Mouse (Mus musculus) neural tube, embryonic 15.5 days (tissue): Measurements from ENCODE around the gene Atp13a1. TPM values are rescaled to one million over a fixed set of nuclear protein-coding genes. Genes with fewer than 3 reads are reported as not detected.
A peak's percentile ranks its signal among the peaks of the same experiment; 100 is the strongest.

Experiments used
- ATAC-seq: fragments of 200-750 bp; cut with Nextera tagmentation; 2 replicates; pipeline ENCODE4 v1.8.0; 2017; ENCODE audit warnings: mild to moderate bottlenecking, moderate TSS enrichment, moderate library complexity; ENCODE audit not compliant: low FRiP score
- H3K27ac ChIP-seq: fragments of 300-500 bp; sonication (generic); replicated peaks from 2 replicates; pipeline ENCODE4 v1.5.1; 2015; ENCODE audit warnings: mild to moderate bottlenecking, inconsistent platforms
- H3K27me3 ChIP-seq: fragments of 300-500 bp; sonication (generic); replicated peaks from 2 replicates; pipeline ENCODE4 v1.6.1; 2015; ENCODE audit warnings: inconsistent platforms
- H3K36me3 ChIP-seq: fragments of 300-500 bp; sonication (generic); 2 replicates; pipeline ENCODE4 v1.6.1; 2015; ENCODE audit warnings: inconsistent platforms
- H3K4me1 ChIP-seq: fragments of 300-500 bp; sonication (generic); 2 replicates; pipeline ENCODE4 v1.6.1; 2015; ENCODE audit warnings: inconsistent platforms
- H3K4me2 ChIP-seq: fragments of 300-500 bp; sonication (generic); 2 replicates; pipeline ENCODE4 v1.6.1; 2015; ENCODE audit warnings: inconsistent platforms, mild to moderate bottlenecking, moderate library complexity
- H3K4me3 ChIP-seq: fragments of 300-500 bp; sonication (generic); replicated peaks from 2 replicates; pipeline ENCODE4 v1.5.1; 2015; ENCODE audit warnings: mild to moderate bottlenecking, inconsistent platforms
- H3K9ac ChIP-seq: fragments of 300-500 bp; sonication (generic); replicated peaks from 2 replicates; pipeline ENCODE4 v1.6.1; 2015; ENCODE audit warnings: mild to moderate bottlenecking, inconsistent platforms
- H3K9me3 ChIP-seq: fragments of 300-500 bp; sonication (generic); replicated peaks from 2 replicates; pipeline ENCODE4 v1.6.1; 2016; ENCODE audit warnings: inconsistent platforms
- WGBS: fragments of 180-500 bp; shearing (Covaris S2); methylation state at CpG from one replicate; pipeline ENCODE4 v1.1.7; 2015; ENCODE audit warnings: mixed read lengths; 5-methylcytosine and 5-hydroxymethylcytosine counted together
- polyA plus RNA-seq: library from polyadenylated mRNA; unstranded; fragments of >200 nt; fragmentation: Nextera tagmentation; extraction: Ambion mirVana; gene quantifications from 2 replicates; pipeline ENCODE4 v1.2.1, GENCODE M21; 2015

Gene Atp13a1
- polyA plus RNA-seq, 1 experiment from 2014 or later: 50.5 TPM

- no peak overlapping the region for H3K9ac ChIP-seq
- peaks cover 97% of the 10 kb centered on the region for H3K36me3 ChIP-seq
- H3K27ac ChIP-seq: no peak overlapping the region
- H3K9me3 ChIP-seq: no peaks in the 10 kb centered on the region
- no peak overlapping the region for H3K4me3 ChIP-seq
- no peak overlapping the region for H3K4me2 ChIP-seq
- H3K27me3 ChIP-seq: no peaks in the 10 kb centered on the region
- ATAC-seq: no peak
- no peaks in the 10 kb centered on the region for H3K4me1 ChIP-seq
Observed at GRCm38 (mm10) chr8:69802216-69802615, 11.3 kb downstream of the Atp13a1 start.

GRCm38 (mm10) chr8:69803366-69803765 is 12.4 kb downstream of the Atp13a1 start:
- Histone ChIP-seq H3K4me1 (peaks cover 5% of the 10 kb centered on the region), H3K9me3 (no peaks in the 10 kb centered on the region), H3K4me3 (no peak overlapping the region), H3K9ac (no peak overlapping the region), H3K27ac (no peak overlapping the region), H3K27me3 (no peaks in the 10 kb centered on the region), H3K36me3 (peaks cover 92% of the 10 kb centered on the region), H3K4me2 (no peak overlapping the region)
- no peak for ATAC-seq
- WGBS: 94% methylated on average over 7 of the region's 7 CpGs

- no peak overlapping the region for H3K4me3 ChIP-seq
- H3K27me3 ChIP-seq: no peaks in the 10 kb centered on the region
- 95% methylated on average over 6 of the region's 6 CpGs for WGBS
- no peak for ATAC-seq
- H3K27ac ChIP-seq: no peak overlapping the region
- peaks cover 11% of the 10 kb centered on the region for H3K4me1 ChIP-seq
- peaks cover 80% of the 10 kb centered on the region for H3K36me3 ChIP-seq
- no peak overlapping the region for H3K4me2 ChIP-seq
- no peak overlapping the region for H3K9ac ChIP-seq
- H3K9me3 ChIP-seq: no peaks in the 10 kb centered on the region
Observed at GRCm38 (mm10) chr8:69804537-69804936, 13.6 kb downstream of the Atp13a1 start.

- WGBS: 95% methylated on average over 9 of the region's 10 CpGs
- H3K9me3 ChIP-seq: no peaks in the 10 kb centered on the region
- no peak overlapping the region for H3K4me3 ChIP-seq
- H3K27me3 ChIP-seq: no peaks in the 10 kb centered on the region
- peaks cover 75% of the 10 kb centered on the region for H3K36me3 ChIP-seq
- no peak overlapping the region for H3K4me2 ChIP-seq
- no peak for ATAC-seq
- no peak overlapping the region for H3K9ac ChIP-seq
- peaks cover 17% of the 10 kb centered on the region for H3K4me1 ChIP-seq
- H3K27ac ChIP-seq: no peak overlapping the region
Observed at GRCm38 (mm10) chr8:69805086-69805485, 14.1 kb downstream of the Atp13a1 start.

- Histone ChIP-seq H3K4me2 (no peak overlapping the region), H3K27me3 (no peaks in the 10 kb centered on the region)
- WGBS: 93% methylated on average over 9 of the region's 9 CpGs
Observed at GRCm38 (mm10) chr8:69805491-69805890, 14.5 kb downstream of the Atp13a1 start.

GRCm38 (mm10) chr8:69807236-69807635 is 16.3 kb downstream of the Atp13a1 start:
- 97% methylated on average over 5 of the region's 5 CpGs for WGBS
- peaks cover 71% of the 10 kb centered on the region for H3K36me3 ChIP-seq

More at GRCm38 (mm10) chr8:69805491-69805890, 14.5 kb downstream of the Atp13a1 start:
- ATAC-seq: no peak
- Histone ChIP-seq H3K9me3 (no peaks in the 10 kb centered on the region), H3K4me1 (peaks cover 17% of the 10 kb centered on the region), H3K9ac (no peak overlapping the region), H3K36me3 (peaks cover 72% of the 10 kb centered on the region), H3K4me3 (no peak overlapping the region), H3K27ac (no peak overlapping the region)

GRCm38 (mm10) chr8:69808094-69808863 is 17.3 kb downstream of the Atp13a1 start, which contains the start of gene Gmip:
Gene Gmip (plus strand): TSS chr8:69808679.
- Histone ChIP-seq H3K9ac (peak within 1 kb of the TSS; percentile 72), H3K9me3 (no peaks in the 10 kb centered on the region), H3K4me3 (peak within 1 kb of the TSS; percentile 57), H3K4me1 (peaks cover 17% of the 10 kb centered on the region), H3K36me3 (peaks cover 67% of the 10 kb centered on the region), H3K27ac (peak within 1 kb of the TSS; percentile 74), H3K4me2 (peak within 1 kb of the TSS; percentile 70), H3K27me3 (no peaks in the 10 kb centered on the region)
- peak; percentile 75 for ATAC-seq
- WGBS: 3% methylated on average over 28 of the region's 28 CpGs

More at GRCm38 (mm10) chr8:69807236-69807635, 16.3 kb downstream of the Atp13a1 start:
- no peak overlapping the region for H3K4me3 ChIP-seq
- H3K9me3 ChIP-seq: no peaks in the 10 kb centered on the region
- H3K4me2 ChIP-seq: no peak overlapping the region
- ATAC-seq: no peak
- no peak overlapping the region for H3K27ac ChIP-seq
- H3K27me3 ChIP-seq: no peaks in the 10 kb centered on the region
- H3K9ac ChIP-seq: no peak overlapping the region
- H3K4me1 ChIP-seq: peaks cover 17% of the 10 kb centered on the region

- ATAC-seq: peak; percentile 65
- no peaks in the 10 kb centered on the region for H3K27me3 ChIP-seq
- peak overlapping the region; percentile 74 for H3K27ac ChIP-seq
- H3K9me3 ChIP-seq: no peaks in the 10 kb centered on the region
- under 1% methylated on average over 23 of the region's 23 CpGs for WGBS
- H3K9ac ChIP-seq: peak overlapping the region; percentile 72
- H3K4me1 ChIP-seq: peaks cover 17% of the 10 kb centered on the region
- peak overlapping the region; percentile 70 for H3K4me2 ChIP-seq
- peaks cover 67% of the 10 kb centered on the region for H3K36me3 ChIP-seq
- peak overlapping the region; percentile 57 for H3K4me3 ChIP-seq
Observed at GRCm38 (mm10) chr8:69808864-69809403, 18.0 kb downstream of the Atp13a1 start.

- 67% methylated on average over 3 of the region's 3 CpGs for WGBS
- Histone ChIP-seq H3K9me3 (no peaks in the 10 kb centered on the region), H3K27me3 (no peaks in the 10 kb centered on the region), H3K4me2 (peak overlapping the region; percentile 70), H3K9ac (no peak overlapping the region), H3K4me1 (peaks cover 17% of the 10 kb centered on the region), H3K4me3 (peak overlapping the region; percentile 57), H3K27ac (no peak overlapping the region), H3K36me3 (peaks cover 67% of the 10 kb centered on the region)
- ATAC-seq: no peak
Observed at GRCm38 (mm10) chr8:69809820-69810219, 18.9 kb downstream of the Atp13a1 start.

GRCm38 (mm10) chr8:69814881-69815280 is 23.9 kb downstream of the Atp13a1 start:
- Histone ChIP-seq H3K27me3 (no peaks in the 10 kb centered on the region), H3K36me3 (peaks cover 70% of the 10 kb centered on the region)
- WGBS: 90% methylated on average over 2 of the region's 2 CpGs

GRCm38 (mm10) chr8:69815396-69815795 is 24.4 kb downstream of the Atp13a1 start:
- H3K9ac ChIP-seq: no peak overlapping the region

More at GRCm38 (mm10) chr8:69814881-69815280, 23.9 kb downstream of the Atp13a1 start:
- H3K4me3 ChIP-seq: no peak overlapping the region
- H3K9me3 ChIP-seq: no peaks in the 10 kb centered on the region
- no peak overlapping the region for H3K4me2 ChIP-seq
- H3K27ac ChIP-seq: no peak overlapping the region
- H3K4me1 ChIP-seq: peaks cover 2% of the 10 kb centered on the region
- no peak for ATAC-seq
- no peak overlapping the region for H3K9ac ChIP-seq

GRCm38 (mm10) chr8:69820466-69820865 is 29.5 kb downstream of the Atp13a1 start:
- H3K36me3 ChIP-seq: peaks cover 38% of the 10 kb centered on the region
- no peak overlapping the region for H3K27ac ChIP-seq

More at GRCm38 (mm10) chr8:69815396-69815795, 24.4 kb downstream of the Atp13a1 start:
- Histone ChIP-seq H3K4me2 (no peak overlapping the region), H3K4me1 (no peaks in the 10 kb centered on the region), H3K27me3 (no peaks in the 10 kb centered on the region), H3K27ac (no peak overlapping the region), H3K4me3 (no peak overlapping the region), H3K9me3 (no peaks in the 10 kb centered on the region), H3K36me3 (peaks cover 72% of the 10 kb centered on the region)
- WGBS: 93% methylated on average over 4 of the region's 4 CpGs
- no peak for ATAC-seq

More at GRCm38 (mm10) chr8:69820466-69820865, 29.5 kb downstream of the Atp13a1 start:
- WGBS: 83% methylated on average over 9 of the region's 9 CpGs
- H3K4me2 ChIP-seq: no peak overlapping the region
- no peak for ATAC-seq
- no peak overlapping the region for H3K4me3 ChIP-seq
- H3K9me3 ChIP-seq: no peaks in the 10 kb centered on the region
- H3K27me3 ChIP-seq: no peaks in the 10 kb centered on the region
- H3K4me1 ChIP-seq: peaks cover 34% of the 10 kb centered on the region
- H3K9ac ChIP-seq: no peak overlapping the region
